ENCODE assay signal across 8 mouse cellular contexts in genomic region chr9:42944536-42945006, GRCm38 (mm10). TPM values are rescaled to one million over a fixed set of nuclear protein-coding genes. Genes with fewer than 3 reads are reported as not detected.
A peak's percentile ranks its signal among the peaks of the same experiment; 100 is the strongest.
DNase-seq lines count a peak whose midpoint lies in the region; ATAC-seq and TF ChIP-seq lines count a peak whose summit lies in the region.

No protein-coding gene starts in this region.

- TF ChIP-seq POLR2A in bone marrow macrophage, adult 2 months (IDR thresholded peaks at IDR 0.05; ENCODE audit: borderline replicate concordance, low read depth, low read length) = no peak
- no peak for TF ChIP-seq POLR2A in embryonic fibroblast, embryonic 13.5 days (IDR thresholded peaks at IDR 0.05; ENCODE audit: low read depth, low read length)
- no peak for TF ChIP-seq POLR2A in liver, adult 2 months (IDR thresholded peaks at IDR 0.05; ENCODE audit: extremely low read depth, insufficient read depth, low read length)
- no peak for TF ChIP-seq POLR2A in myocyte (IDR thresholded peaks at IDR 0.05; ENCODE audit: insufficient read length, low read depth)

- peak; percentile 58 for TF ChIP-seq CTCF in bone marrow macrophage, adult 2 months (IDR thresholded peaks at IDR 0.05; ENCODE audit: low read depth, low read length)
- peak; percentile 88 for TF ChIP-seq CTCF in embryonic fibroblast, embryonic 13.5 days (IDR thresholded peaks at IDR 0.05; ENCODE audit: borderline replicate concordance, insufficient read depth, low read length)
- peak; percentile 89 for TF ChIP-seq CTCF in liver, adult 2 months (IDR thresholded peaks at IDR 0.05; ENCODE audit: low read depth, low read length)

- H3K27ac ChIP-seq in bone marrow macrophage, adult 2 months (ENCODE audit: insufficient read depth, low read depth, low read length) = no peak overlapping the region
- H3K27ac ChIP-seq in embryonic fibroblast, embryonic 13.5 days (ENCODE audit: insufficient read depth, low read length) = no peak overlapping the region
- H3K27ac ChIP-seq in heart, embryonic 11.5 days (ENCODE audit: low read depth, low read length) = no peak overlapping the region
- no peak overlapping the region for H3K27ac ChIP-seq in kidney, embryonic 16.5 days (ENCODE audit: low read length)
- no peak overlapping the region for H3K27ac ChIP-seq in liver, adult 2 months (replicated peaks; ENCODE audit: insufficient read depth, low read depth, low read length)

- H3K9ac ChIP-seq in heart, embryonic 11.5 days (ENCODE audit: low read depth, low read length) = peak overlapping the region; percentile 56
- peak overlapping the region; percentile 83 for H3K9ac ChIP-seq in kidney, embryonic 16.5 days (replicated peaks; ENCODE audit: low read length)
- H3K9ac ChIP-seq in liver, adult 2 months (ENCODE audit: low read depth, low read length) = peak overlapping the region; percentile 70

- DNase-seq in 3T3-L1 (ENCODE audit: low read depth, low spot score) = peak; percentile 77
- DNase-seq in liver, adult 2 months (ENCODE audit: extremely low read depth, low read depth, low spot score) = peak; percentile 33
- peak; percentile 69 to 88 for DNase-seq in spleen, postnatal 4 days (ENCODE audit: low spot score in 2 of 2)

- ATAC-seq in heart, embryonic 11.5 days (replicated peaks; ENCODE audit: insufficient number of reproducible peaks, low FRiP score, low TSS enrichment) = peak; percentile 74
- peak; percentile 94 for ATAC-seq in kidney, embryonic 16.5 days (ENCODE audit: low FRiP score, low TSS enrichment)

- no peak overlapping the region for H3ac ChIP-seq in myocyte (ENCODE audit: control insufficient read depth, insufficient read length)

- H3K27me3 ChIP-seq in heart, embryonic 11.5 days (ENCODE audit: control insufficient read depth, insufficient read depth, low read length) = peaks cover 42% of the 10 kb centered on the region
- 0 out of 2 replicates have a peak, but pooled peaks cover 2% of the 10 kb centered on the region for H3K27me3 ChIP-seq in kidney, embryonic 16.5 days (ENCODE audit: insufficient read depth, low read length)
- H3K27me3 ChIP-seq in liver, adult 2 months (ENCODE audit: control insufficient read depth, insufficient read depth, low read length) = peaks cover 15% of the 10 kb centered on the region
- H3K27me3 ChIP-seq in myocyte (ENCODE audit: control insufficient read depth, insufficient read depth, insufficient read length) = peaks cover 80% of the 10 kb centered on the region

- H3K4me3 ChIP-seq in bone marrow macrophage, adult 2 months (ENCODE audit: insufficient read depth, low read length) = peak overlapping the region; percentile 48
- H3K4me3 ChIP-seq in embryonic fibroblast, embryonic 13.5 days (ENCODE audit: insufficient read depth, low read length) = peak overlapping the region; percentile 58; the same call in 1 of the 2 replicates
- peak overlapping the region; percentile 61 for H3K4me3 ChIP-seq in heart, embryonic 11.5 days (ENCODE audit: low read depth, low read length)
- peak overlapping the region; percentile 74 for H3K4me3 ChIP-seq in kidney, embryonic 16.5 days (ENCODE audit: low read length)
- H3K4me3 ChIP-seq in liver, adult 2 months (ENCODE audit: insufficient read depth, low read depth, low read length) = peak overlapping the region; percentile 54; the same call in 1 of the 2 replicates
- no peak overlapping the region for H3K4me3 ChIP-seq in myocyte

- WGBS in heart, embryonic 11.5 days (ENCODE audit: insufficient replicate concordance) = under 1% methylated on average over 49 of the region's 52 CpGs
- under 1% methylated on average over 33 of the region's 52 CpGs for WGBS in kidney, embryonic 16.5 days
- whole genome bisulfite sequencing in liver, adult 2 months = under 1% methylated on average over 52 of the region's 52 CpGs

- peak overlapping the region; percentile 98 for H3K4me2 ChIP-seq in heart, embryonic 11.5 days
- H3K4me2 ChIP-seq in kidney, embryonic 16.5 days (replicated peaks; ENCODE audit: low read depth, low read length) = peak overlapping the region; percentile 99
- H3K4me2 ChIP-seq in myocyte (ENCODE audit: low read depth) = peak overlapping the region; percentile 70

- H3K79me2 ChIP-seq in liver, adult 2 months (ENCODE audit: control insufficient read depth, insufficient read depth, low read length) = no peaks in the 10 kb centered on the region
- no peaks in the 10 kb centered on the region for H3K79me2 ChIP-seq in myocyte (ENCODE audit: control insufficient read depth, insufficient read depth)

- H3K36me3 ChIP-seq in heart, embryonic 11.5 days (ENCODE audit: control insufficient read depth, insufficient read depth, low read length) = no peaks in the 10 kb centered on the region
- H3K36me3 ChIP-seq in kidney, embryonic 16.5 days (ENCODE audit: insufficient read depth, low read length) = no peaks in the 10 kb centered on the region
- no peaks in the 10 kb centered on the region for H3K36me3 ChIP-seq in liver, adult 2 months (ENCODE audit: control insufficient read depth, insufficient read depth, low read length)
- H3K36me3 ChIP-seq in myocyte (ENCODE audit: control insufficient read depth, insufficient read depth) = no peaks in the 10 kb centered on the region

- peaks cover 4% of the 10 kb centered on the region; the same call in 1 of the 2 replicates for H3K4me1 ChIP-seq in bone marrow macrophage, adult 2 months (ENCODE audit: control insufficient read depth, insufficient read depth, low read length)
- H3K4me1 ChIP-seq in embryonic fibroblast, embryonic 13.5 days (ENCODE audit: control insufficient read depth, insufficient read depth, low read length) = no peaks in the 10 kb centered on the region
- H3K4me1 ChIP-seq in heart, embryonic 11.5 days (ENCODE audit: control insufficient read depth, insufficient read depth, low read length) = peaks cover 10% of the 10 kb centered on the region
- H3K4me1 ChIP-seq in kidney, embryonic 16.5 days (ENCODE audit: insufficient read depth, low read length) = peaks cover 22% of the 10 kb centered on the region
- no peaks in the 10 kb centered on the region for H3K4me1 ChIP-seq in liver, adult 2 months (ENCODE audit: control insufficient read depth, insufficient read depth, low read length)

- H3K9me3 ChIP-seq in heart, embryonic 11.5 days (replicated peaks; ENCODE audit: control insufficient read depth, low read length) = no peaks in the 10 kb centered on the region
- no peaks in the 10 kb centered on the region for H3K9me3 ChIP-seq in kidney, embryonic 16.5 days (ENCODE audit: low read length)

TF ChIP-seq in myocyte, 11 proteins besides CTCF, POLR2A, EP300 and RAD21:
- TF ChIP-seq TCF12 (IDR thresholded peaks at IDR 0.05; ENCODE audit: insufficient read depth, poor library complexity, severe bottlenecking) = no peak
- no peak for TF ChIP-seq SRF (IDR thresholded peaks at IDR 0.05; ENCODE audit: control insufficient read depth, insufficient read length, low read depth)
- TF ChIP-seq MYOG (IDR thresholded peaks at IDR 0.05; ENCODE audit: control insufficient read depth in 1 of 3, insufficient read depth in 1 of 3, insufficient read length in 2 of 3, low read depth in 2 of 3) = no peak
- TF ChIP-seq CEBPB (IDR thresholded peaks at IDR 0.05; ENCODE audit: insufficient read depth, poor library complexity, severe bottlenecking) = no peak
- no peak for TF ChIP-seq MAX (IDR thresholded peaks at IDR 0.05; ENCODE audit: low read depth)
- TF ChIP-seq TCF3 (IDR thresholded peaks at IDR 0.05; ENCODE audit: insufficient read length, low read depth) = no peak
- TF ChIP-seq E2F4 (IDR thresholded peaks at IDR 0.05; ENCODE audit: insufficient read depth) = no peak

RNA-seq across cellular contexts. Expression of gene Grik4, which starts 0.3 kb away (rescaled TPM):
- polyA plus RNA-seq in bone marrow macrophage, adult 2 months (2012; ENCODE audit: insufficient read depth, insufficient read length, missing spikeins) = 0.12 and 0.23 TPM in 2 replicates
- 0.26 and 0.37 TPM in 2 replicates for polyA plus RNA-seq in embryonic fibroblast, embryonic 13.5 days (2011; ENCODE audit: insufficient read length, low read depth, missing spikeins)
- 0.34 and 0.43 TPM in 2 replicates for polyA plus RNA-seq in heart, embryonic 11.5 days (2014; fragmentation: Nextera tagmentation; extraction: Ambion mirVana)
- polyA plus RNA-seq in kidney, embryonic 16.5 days (2015; fragmentation: Nextera tagmentation; extraction: Ambion mirVana) = 3.3 and 4.4 TPM in 2 replicates
- total RNA-seq in liver, adult 2 months (2014; rRNA removed) = under 0.01 and 0.07 TPM in 2 replicates
- polyA plus RNA-seq in liver, adult 2 months (2012; rRNA removed) = 0.04 and 0.09 TPM in 2 replicates
- not detected for polyA plus RNA-seq in myocyte (2012; fragmentation: generic; extraction: Trizol)
